Mouse (Mus musculus): ENCODE measurements around the gene Hjurp.

GRCm38 (mm10) chr1:88283376-88284227, 6.2 kb upstream of the Hjurp start:
- TF ChIP-seq CTCF (IDR thresholded peaks at IDR 0.05; ENCODE audit: low read depth, low read length) (no peak), POLR2A (IDR thresholded peaks at IDR 0.05; ENCODE audit: extremely low read depth, insufficient read depth, low read length) (no peak)

Measured in liver, adult 2 months (tissue).